Mouse (Mus musculus) kidney, adult 2 months (tissue): ENCODE data around the gene Epb41.

ENCODE experiments used
- CTCF ChIP-seq: fragments of 200-500 bp; conservative IDR thresholded peaks from 2 replicates; pipeline ENCODE4 v1.5.1; 2011; ENCODE audit warnings: low read depth, mild to moderate bottlenecking, control low read depth, low read length, moderate library complexity, mixed read lengths; ENCODE audit not compliant: insufficient read depth, insufficient read length
- POLR2A ChIP-seq: fragments of 200-500 bp; IDR thresholded peaks from one replicate; pipeline ENCODE4 v1.6.1; 2011; ENCODE audit warnings: low read depth, low read length, control low read depth

DNA sequence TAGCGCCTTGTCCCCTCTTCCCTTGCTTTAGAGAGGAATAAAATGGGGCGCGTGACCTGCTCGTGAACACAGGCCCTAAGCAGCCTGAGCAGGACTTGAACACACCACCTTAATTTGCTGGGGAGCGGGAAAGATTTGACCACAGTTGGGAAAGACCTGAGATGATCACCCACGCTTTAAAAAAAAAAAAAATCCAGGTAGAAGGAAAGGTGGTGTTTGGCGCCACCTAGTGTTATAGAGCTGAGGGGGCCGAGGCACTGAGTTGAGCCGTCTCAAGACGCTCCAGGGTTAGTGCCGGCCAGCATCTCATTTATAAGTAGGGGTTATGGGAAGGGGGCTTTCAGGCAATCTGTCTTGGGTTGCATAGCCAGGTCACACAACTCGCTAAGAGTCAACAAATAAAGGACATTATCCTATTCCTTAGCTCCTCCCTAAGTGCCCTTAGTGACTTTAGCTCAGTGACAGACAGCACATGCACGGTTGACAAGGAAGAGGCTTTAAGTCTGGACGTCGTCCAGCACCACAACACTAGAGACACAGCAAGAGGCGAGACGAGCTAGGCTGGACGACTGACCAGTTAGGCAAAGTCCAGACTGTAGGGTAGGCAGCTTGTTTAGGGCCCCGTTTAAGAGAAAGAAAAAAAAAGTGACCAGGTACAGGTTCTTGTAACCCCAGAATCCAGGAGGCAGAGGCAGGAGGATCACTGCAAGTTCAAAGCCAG lies 4.6 kb upstream of the Epb41 start:
- TF ChIP-seq CTCF (peak; percentile 85), POLR2A (no peak)
